Mouse (Mus musculus): ENCODE data around the gene Dhx58.
A peak's percentile ranks its signal among the peaks of the same experiment; 100 is the strongest.

Dhx58 gene

DNA sequence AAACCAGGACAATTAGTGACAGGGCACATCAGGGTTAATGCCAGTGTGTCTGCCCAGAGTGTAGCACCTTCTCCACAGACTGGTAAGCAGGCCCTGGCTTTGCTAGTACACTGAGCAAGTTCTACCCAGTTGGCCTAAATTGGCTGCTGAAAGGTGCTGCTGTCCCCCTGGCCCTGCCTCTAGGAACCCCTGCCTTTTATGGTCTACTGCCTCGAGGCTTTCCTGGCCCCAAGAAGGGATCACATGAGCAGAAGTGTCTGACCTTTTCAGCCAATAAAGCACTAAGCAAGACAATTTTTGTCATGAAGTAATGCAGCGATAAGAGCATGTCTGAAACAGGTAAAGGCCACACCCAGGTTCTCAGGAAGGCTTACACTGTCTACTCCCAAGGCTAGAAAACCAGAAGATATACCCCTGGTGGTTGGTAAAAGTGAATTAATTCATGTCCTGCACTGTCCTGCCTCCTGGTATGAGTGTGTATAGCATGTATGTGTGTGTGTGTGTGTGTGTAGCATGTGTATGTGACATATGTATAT lies 18.5 kb upstream of the Dhx58 start:
- no peak for DNase-seq (ENCODE audit: low read depth, low spot score)

DNA sequence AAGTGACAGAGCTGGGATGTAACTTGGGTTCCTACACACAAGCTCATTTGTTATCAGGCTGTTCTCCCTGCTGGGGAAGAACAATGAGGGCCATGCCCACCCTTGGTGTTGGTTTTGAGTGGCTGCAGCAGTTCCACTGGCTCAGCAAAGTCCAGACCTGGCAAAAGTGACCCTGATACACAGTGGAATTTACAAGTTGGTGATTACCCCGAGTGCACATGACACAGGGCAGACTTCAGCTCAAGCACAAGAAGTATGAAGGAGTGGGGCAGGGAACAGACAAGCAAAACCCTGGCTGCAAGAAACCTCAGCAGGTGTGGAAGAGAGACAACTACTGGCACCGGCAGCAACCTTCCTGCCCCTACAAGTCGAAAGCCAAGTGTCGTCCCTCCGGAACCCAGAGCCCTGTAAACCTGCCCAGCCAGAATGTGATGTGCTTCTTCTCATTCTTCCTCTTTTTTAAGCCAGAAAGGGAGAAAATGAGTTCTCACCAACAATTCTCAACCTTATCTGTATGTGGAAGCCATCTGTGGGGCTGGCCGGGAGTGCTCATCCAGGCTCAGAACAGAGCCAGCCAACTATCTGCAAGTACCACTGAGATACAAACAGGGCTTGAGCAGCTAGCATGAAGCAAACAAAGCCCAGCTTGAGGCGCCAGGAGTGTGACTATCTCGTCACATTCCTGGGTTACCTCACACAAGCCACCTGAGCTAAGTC lies 17.9 kb upstream of the Dhx58 start:
- no peak for DNase-seq (ENCODE audit: low read depth, low spot score)

DNA sequence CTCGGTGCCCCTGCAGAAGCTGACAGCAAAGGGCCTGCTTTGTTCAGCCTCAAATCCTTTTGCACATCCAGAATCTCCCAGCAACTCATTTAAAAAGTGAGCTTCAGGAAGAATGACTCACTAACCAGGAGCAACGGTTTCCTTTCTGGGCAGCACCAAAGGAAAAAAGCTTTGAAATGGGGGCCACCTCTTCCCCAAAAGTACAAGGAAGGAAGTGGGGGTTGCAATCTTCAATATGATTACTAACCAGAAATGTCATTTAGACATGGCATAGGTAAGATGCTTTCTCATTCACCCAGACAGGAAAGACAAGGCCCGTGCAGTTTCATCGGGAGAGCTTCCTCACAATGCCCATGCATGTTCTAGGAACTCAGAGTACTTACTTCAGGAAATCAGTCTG lies 17.2 kb upstream of the Dhx58 start:
- no peak for DNase-seq (ENCODE audit: low read depth, low spot score)

DNA sequence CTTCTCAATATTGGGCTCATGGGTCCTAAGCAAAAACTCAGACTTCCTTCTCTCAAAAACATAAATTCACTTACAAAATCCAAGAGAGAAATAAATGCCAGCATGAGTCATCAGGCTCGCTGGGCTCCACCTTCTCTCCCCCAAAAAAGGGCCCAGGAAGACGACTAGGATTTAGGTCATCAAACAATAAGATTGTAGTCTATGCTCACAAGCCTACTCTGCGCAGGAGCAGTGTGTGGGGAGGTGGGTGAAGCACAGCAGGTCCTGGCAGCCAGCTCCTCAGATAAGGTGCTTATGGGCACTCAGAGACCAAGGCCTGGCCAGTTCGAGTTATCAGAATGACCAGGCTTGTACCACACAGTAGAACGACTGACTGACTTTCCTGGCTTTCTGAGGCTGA lies 16.3 kb upstream of the Dhx58 start:
- DNase-seq (ENCODE audit: low read depth, low spot score) = no peak

DNA sequence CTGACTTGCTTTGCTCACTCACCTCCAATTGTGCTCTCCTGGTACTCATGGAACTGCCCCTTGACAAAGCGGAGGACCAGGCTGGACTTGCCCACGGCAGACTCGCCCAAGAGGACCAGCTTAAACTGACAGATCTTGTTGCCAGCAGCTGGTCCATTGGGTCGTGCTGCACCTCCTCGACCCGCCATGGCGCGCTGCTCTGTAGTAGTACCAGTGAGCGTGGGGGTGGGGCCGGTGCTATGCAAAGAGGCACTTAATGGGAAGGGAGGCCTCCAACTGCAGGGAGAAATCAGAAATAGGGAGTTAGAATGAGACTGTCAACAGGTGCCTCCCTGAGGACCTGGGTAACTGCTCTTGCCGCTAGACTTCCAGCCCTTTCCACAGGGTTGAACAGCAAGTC lies 15.8 kb upstream of the Dhx58 start:
- no peak for DNase-seq (ENCODE audit: low read depth, low spot score)

GRCm38 (mm10) chr11:100719312-100719711 lies 15.2 kb upstream of the Dhx58 start:
- DNase-seq (ENCODE audit: low read depth, low spot score) = no peak

DNA sequence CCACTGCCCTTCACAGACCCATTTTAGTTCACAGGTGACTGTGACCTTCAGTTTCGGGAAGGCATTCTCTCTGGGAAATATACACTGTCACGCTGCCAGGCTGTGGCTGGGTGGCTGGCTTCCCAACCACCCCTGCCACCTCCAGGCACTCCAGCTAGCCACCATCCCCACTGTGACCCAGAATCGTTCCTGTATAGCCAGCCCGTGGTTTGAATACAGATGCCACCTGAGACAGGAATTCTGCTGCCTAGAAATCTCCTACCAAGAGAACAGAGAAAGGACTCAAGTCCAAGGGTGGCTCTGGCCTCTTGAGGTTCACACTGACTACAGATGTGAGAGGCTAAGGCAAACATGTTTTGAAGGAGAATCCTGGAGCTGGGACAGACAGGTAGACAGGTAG lies 14.8 kb upstream of the Dhx58 start:
- DNase-seq (ENCODE audit: low read depth, low spot score) = no peak

GRCm38 (mm10) chr11:100718462-100718861 lies 14.4 kb upstream of the Dhx58 start:
- no peak for DNase-seq (ENCODE audit: low read depth, low spot score)

DNA sequence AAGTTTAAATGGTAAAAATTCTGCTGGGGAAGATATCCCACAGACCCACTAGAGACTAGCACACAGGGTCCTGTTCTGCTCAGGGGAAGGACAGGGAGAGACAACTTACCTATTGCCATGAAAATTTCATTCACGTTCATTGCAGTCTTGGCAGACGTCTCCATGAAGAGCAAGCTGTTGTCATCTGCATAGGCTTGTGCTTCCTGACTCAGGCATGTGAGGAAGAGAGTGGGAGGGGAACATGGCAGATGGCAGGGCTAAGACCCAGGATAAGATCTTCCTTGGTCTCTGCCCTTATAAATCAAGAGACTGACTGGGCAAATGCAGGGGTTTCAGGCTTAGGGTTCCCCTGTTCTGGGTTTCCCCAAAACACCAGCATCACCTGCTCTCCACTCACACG lies 12.6 kb upstream of the Dhx58 start:
- no peak for DNase-seq (ENCODE audit: low read depth, low spot score)

GRCm38 (mm10) chr11:100714948-100715347 lies 10.9 kb upstream of the Dhx58 start:
- DNase-seq (ENCODE audit: low read depth, low spot score) = no peak

DNA sequence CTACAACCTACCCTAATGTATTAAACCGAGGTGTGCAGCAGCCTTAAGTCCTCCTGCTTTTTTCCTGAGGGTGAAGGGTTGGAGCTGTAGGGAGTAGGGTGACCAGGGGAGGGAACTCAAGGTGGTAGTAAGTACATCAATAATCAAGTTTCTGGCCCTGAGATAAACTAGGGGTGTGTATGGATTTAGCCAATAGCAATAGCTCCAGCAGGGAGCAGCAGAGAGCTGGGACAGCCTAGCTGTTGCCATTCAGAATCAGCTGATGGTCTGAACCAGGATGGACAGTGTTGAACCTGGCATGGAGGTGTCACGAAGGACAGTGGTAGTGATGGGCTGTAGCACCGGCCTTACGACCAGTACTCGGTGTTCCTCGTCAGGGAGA lies 10.5 kb upstream of the Dhx58 start:
- DNase-seq (ENCODE audit: low read depth, low spot score) = peak; percentile 46

DNA sequence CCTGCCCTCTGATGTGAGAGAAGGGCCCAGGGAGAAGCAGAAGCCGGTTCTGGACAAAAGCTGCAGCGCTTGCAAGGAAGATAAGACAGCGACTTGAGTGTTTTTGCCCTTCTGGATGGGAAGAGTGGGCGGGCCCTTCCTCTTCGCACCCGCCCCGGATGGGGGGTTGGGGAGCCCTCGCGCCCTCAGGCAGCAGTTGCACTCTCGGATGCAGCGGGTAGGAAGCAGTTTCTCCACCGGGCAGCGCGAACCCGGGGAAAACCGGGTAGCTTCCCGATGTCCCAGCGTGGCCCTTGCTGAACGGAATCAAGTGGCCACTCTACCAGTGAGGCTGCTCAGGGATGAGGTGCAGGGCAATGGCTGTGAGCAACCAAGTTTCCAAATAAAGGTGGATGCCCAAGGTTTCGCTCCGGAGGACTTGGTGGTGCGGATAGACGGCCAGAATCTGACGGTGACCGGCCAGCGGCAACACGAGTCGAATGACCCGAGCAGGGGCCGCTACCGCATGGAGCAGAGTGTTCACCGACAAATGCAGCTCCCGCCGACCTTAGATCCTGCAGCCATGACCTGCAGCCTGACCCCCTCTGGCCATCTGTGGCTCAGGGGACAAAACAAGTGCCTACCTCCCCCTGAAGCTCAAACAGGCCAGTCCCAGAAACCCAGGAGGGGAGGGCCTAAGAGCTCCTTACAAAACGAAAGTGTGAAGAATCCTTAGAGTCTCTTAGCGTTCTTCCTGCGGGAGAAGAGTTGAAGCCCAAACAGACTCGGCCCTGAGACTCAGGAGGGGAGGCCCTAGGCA lies 9.9 kb upstream of the Dhx58 start, which contains the start of gene Hspb9:
TSS of gene Hspb9 (plus strand) at position 116 of the 799 bp plus-strand sequence.
- DNase-seq (ENCODE audit: low read depth, low spot score) = no peak

DNA sequence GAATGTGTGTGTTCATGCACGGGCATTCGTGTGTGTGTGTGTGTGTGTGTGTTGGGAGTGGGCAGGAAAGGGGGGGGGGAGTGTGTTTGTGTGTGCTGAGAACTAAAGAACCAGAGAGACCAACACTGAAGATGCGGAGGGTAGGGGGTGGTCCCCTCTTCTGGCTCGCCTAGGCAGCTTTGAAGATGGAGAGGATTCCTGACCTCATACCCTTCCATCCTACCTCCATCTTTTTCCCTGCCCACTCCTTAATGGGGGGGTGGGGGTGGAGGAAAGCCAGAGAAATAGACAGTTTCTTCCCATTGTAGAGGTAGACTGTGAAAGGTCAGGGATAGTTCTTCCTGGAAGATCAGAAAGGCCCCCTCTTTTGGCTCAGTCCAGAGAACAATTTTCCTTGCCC lies 9.1 kb upstream of the Dhx58 start:
- no peak for DNase-seq (ENCODE audit: low read depth, low spot score)

GRCm38 (mm10) chr11:100711783-100712615 lies 7.9 kb upstream of the Dhx58 start, which contains the start of gene Kat2a:
Gene Kat2a, minus strand, starts transcription at chr11:100712465.
- peak; percentile 74 for DNase-seq (ENCODE audit: low read depth, low spot score)

DNA sequence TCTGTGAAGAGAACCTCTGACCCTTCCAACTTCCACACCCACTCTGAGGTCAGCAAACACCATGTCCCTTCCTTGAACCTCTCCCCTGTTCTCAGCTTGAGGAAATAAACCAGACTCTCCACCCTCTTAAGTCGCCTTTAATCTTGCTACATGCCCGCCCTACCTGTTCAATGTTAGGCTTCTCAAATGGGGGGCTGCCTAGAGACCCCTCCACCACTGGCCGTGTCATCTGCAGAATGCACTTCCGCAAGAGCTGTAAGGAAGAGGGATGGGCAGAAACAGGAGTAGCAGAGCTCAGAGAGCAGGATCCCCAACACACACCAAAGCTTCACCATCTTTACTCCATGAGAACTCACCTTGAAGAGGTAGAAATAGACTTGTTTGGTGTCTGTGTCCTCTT lies 6.9 kb upstream of the Dhx58 start:
- no peak for DNase-seq (ENCODE audit: low read depth, low spot score)

DNA sequence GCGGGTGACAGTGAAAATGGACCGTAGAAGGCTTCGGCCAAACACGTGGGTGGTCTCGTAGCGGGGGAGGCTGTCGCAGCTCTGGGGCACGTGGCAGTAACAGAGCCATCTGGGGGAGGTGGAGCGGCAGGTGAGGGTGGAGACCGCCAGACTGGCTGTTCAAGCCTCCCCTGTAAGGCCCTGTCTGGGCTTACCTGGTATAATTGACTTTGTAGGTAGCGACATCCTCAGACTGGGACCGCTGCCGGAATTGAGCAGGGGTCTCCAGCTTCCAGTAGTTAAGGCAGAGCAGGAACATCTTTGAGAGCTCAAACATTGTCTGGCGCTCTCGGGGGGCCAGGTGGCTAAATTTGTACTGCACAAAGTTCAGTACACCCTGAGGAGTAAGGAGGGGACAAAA lies 6.5 kb upstream of the Dhx58 start:
- DNase-seq (ENCODE audit: low read depth, low spot score) = no peak

GRCm38 (mm10) chr11:100709201-100709810 lies 5.2 kb upstream of the Dhx58 start:
- DNase-seq (ENCODE audit: low read depth, low spot score) = no peak

DNA sequence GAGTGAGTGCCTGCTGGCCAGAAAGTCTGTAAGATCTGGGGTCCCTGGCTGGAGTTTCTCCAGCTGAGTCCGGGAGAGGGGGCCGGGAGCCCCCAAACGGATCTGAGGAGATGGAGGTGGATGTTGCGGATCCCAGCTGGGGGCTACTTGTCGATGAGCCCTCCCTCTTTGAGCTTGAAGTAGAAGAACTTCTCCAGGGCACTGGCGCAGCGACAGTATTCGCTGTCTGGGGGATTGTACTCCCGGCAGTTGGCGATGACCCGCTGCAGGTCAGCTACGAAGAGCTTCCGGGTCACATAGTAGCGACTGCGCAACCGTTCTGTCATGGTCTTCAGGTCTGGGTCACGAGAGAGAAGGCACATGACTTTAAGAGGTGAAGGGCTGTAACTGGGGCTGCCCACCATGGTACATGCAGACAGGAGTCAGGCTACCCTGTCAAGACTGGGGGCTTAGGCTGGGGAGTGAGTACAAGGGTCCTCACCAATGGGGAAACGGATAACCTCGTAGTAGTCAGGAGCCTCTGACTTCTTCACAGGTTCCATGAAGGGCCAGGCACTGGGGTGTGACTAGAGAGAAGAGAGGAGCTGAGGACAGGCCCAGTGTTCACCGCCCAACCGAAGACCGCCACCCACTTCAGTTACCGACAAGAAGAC lies 1.1 kb upstream of the Dhx58 start:
- no peak for DNase-seq (ENCODE audit: low read depth, low spot score)

GRCm38 (mm10) chr11:100703366-100703765 lies 705 bp downstream of the Dhx58 start:
- DNase-seq (ENCODE audit: low read depth, low spot score) = no peak

GRCm38 (mm10) chr11:100702906-100703305 lies 1.2 kb downstream of the Dhx58 start:
- no peak for DNase-seq (ENCODE audit: low read depth, low spot score)
